Mouse (Mus musculus) v-Abl transformed pro-B cells (cell line): ENCODE results near the gene Oaz2.

Source experiments
- in situ Hi-C, 2 experiments: fragments of 400-800 bp; cut with MboI; formaldehyde crosslinking; loops; one replicate each; pipeline ENCODE4 v1.15.1; 2025; ENCODE audit not compliant: unreplicated experiment in 2 of 2

The Oaz2 gene

DNA sequence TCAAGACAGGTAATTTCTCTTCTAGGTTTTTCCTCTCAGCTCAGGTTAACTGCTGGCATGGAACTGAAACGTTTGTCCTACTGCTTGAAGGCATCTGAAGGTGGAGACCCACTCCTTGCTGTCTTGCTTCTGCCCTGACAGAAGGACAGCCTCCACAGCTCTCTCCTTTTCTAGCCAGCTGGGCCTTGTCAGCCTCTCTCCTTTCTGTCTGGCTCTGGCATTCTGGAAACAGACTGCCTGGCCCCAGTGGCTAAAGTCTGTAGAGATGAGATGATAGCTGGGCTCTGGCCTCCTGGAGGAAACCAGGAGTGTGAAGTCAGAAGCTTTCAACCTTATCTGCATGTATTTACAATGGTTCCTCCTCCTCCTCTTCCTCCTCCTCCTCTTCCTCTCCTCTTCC, 17.8 kb upstream of the Oaz2 start:
- in situ Hi-C loops = loop anchor here in 1 of 2 experiments (25.0 kb wide), 1 partner anchor 138 kb away; the partner anchor contains the start of gene Ankdd1a

- in situ Hi-C loops = loop anchor here in 1 of 2 experiments (25.0 kb wide), 1 partner anchor 140 kb away; the partner anchor contains the start of gene Ankdd1a
Measured at GRCm38 (mm10) chr9:65651957-65652356, 15.8 kb upstream of the Oaz2 start.

DNA sequence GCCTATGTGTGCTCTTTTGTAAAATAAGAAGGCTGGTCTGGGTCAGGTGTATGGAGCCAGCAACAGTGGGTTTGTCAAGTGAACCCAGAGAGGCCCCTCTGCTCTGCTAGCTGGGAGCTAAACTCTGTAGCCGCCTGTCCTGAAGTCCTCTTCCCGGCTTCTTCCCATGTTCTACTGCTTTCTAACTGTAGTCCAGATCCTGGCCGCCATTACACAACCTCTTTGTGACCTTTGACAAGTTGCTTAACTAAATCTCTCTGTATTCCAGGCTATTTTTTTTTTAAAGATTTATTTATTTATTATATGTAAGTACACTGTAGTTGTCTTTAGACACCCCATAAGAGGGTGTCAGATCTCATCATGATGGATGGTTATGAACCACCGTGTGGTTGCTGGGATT, 14.1 kb upstream of the Oaz2 start:
- in situ Hi-C loops = loop anchor here in 1 of 2 experiments (25.0 kb wide), 1 partner anchor 141 kb away; the partner anchor contains the start of gene Ankdd1a

GRCm38 (mm10) chr9:65654700-65655237, 13.0 kb upstream of the Oaz2 start:
- in situ Hi-C loops = loop anchor here in 1 of 2 experiments (25.0 kb wide), 1 partner anchor 142 kb away; the partner anchor contains the start of gene Ankdd1a

DNA sequence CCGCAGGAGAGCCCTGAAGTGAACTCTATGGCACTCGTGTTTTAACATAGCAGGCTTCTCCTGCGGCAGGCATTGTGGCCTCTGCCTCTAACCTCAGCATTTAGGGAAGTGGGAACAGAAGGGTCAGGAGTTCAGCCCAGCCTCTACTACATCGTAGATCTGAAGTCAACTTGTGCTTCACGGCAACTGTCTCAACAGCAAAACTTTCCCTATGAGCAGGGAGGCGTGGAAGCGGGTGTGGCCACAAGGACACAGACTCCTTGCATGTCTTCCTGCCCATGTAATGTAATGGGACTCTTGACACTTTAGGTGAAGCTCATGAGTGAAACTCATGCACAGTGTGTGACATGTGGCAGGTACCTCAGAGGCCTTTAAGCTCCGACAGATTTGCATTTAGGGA, 12.3 kb upstream of the Oaz2 start:
- in situ Hi-C loops = loop anchor here in 1 of 2 experiments (25.0 kb wide), 1 partner anchor 143 kb away; the partner anchor contains the start of gene Ankdd1a

DNA sequence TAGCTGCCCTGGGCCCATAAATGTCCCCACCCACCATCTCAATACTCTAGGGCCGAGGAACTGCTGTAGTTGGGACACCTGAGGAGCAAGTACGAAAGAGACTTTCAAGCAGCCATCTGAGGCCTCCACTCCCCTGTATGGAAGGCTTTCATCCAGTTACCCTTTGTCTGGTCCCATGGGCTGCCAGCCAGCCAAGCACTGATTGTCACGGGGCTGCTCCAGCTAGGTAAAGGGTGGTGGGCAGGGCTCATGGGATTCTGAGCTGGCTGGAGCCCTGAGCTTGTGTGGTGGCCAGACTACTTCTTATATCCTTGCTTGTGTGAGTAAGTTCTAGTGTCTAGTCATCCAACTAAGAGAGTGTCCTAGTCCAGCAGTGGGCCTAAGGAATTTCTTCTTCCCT, 10.6 kb upstream of the Oaz2 start:
- in situ Hi-C loops = loop anchor here in 1 of 2 experiments (25.0 kb wide), 1 partner anchor 145 kb away; the partner anchor contains the start of gene Ankdd1a

DNA sequence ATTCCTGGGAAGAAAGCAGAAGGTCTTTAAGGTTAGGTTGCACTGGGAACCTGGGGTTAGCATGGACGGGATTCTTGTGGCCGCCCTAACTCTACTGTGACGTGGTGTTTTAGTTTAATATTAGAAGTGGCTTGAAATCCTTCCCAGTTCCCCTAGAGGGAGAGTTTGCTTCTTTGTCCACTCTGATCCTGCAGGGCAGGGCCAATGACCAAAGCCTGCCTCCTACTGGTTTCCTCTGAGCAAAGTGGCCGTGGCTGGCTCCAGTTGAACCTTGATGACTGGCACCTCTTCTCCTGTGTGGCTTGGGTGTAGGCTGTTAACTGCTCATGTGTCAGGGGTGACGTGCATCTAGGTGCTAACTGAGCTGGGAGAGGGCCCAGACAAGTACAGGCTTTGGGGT, 6.8 kb upstream of the Oaz2 start:
- in situ Hi-C loops = loop anchor here (5.0 to 25.0 kb wide), 6 partner anchors 54 to 1314 kb away; partner anchors contain the start of genes Ankdd1a (in 2 of the 2) and Lactb (in 1 of the 2)

GRCm38 (mm10) chr9:65661493-65661892, 6.3 kb upstream of the Oaz2 start:
- in situ Hi-C loops = loop anchor here (5.0 to 25.0 kb wide), 6 partner anchors 54 to 1313 kb away; partner anchors contain the start of genes Ankdd1a (in 2 of the 2) and Lactb (in 1 of the 2)

GRCm38 (mm10) chr9:65664163-65664562, 3.6 kb upstream of the Oaz2 start:
- in situ Hi-C loops = loop anchor here (5.0 to 25.0 kb wide), 6 partner anchors 57 to 1311 kb away; partner anchors contain the start of genes Ankdd1a (in 2 of the 2) and Lactb (in 1 of the 2)

- in situ Hi-C loops = loop anchor here (10.0 to 25.0 kb wide), 3 partner anchors 154 to 1309 kb away; partner anchors contain the start of genes Ankdd1a (in 1 of the 2) and Lactb (in 1 of the 2)
Measured at GRCm38 (mm10) chr9:65666042-65666441, 1.8 kb upstream of the Oaz2 start.

DNA sequence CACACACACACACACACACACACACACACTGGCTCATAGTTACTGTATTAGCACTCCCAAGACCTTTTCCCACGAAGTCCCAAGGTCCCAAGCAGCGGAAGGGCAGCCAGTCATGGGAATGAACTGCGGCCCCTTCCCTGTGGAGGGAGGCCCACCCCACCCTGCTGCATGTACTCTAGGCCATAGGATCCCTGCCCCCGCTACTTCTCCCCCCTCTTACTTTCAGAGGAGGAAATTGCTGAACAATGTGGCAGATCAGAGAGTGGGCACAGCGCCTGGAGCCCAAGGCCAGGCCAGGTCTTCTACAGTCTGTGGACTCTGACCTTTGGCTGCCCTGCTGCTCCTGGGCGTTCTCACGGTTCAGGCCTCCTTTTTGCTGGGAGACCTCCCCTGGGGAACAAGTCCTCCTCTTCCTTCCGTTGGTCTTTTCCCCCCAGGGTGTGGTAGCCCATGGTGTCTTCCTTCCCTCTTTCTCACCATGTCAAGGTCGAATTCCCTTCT, 3.7 kb downstream of the Oaz2 start:
- in situ Hi-C loops = loop anchor here in 1 of 2 experiments (25.0 kb wide), 1 partner anchor 159 kb away; the partner anchor contains the start of gene Ankdd1a

DNA sequence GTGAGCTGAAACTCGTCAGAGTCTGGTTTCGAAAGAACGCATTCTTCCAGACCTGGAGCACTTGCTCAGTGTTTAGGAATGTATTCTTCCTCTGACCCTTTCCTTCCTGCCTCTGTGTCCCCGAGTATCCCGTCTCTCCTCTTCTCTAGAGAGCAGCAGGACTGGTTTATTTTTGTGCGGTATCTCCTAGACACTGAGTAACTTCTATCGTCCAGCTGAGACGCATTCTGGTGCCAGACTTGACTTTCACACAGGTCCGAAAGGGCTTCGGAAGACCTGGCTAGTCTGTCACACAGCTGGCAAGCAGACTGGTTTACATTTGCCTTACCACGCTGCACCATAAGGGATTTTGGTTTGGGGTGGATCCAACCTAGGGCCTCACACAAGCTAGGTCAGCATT, 5.2 kb downstream of the Oaz2 start:
- in situ Hi-C loops = loop anchor here in 1 of 2 experiments (25.0 kb wide), 1 partner anchor 161 kb away; the partner anchor contains the start of gene Ankdd1a

- in situ Hi-C loops = no loop called here
Measured at GRCm38 (mm10) chr9:65675461-65676357, 7.9 kb downstream of the Oaz2 start.

GRCm38 (mm10) chr9:65676358-65677118, 8.7 kb downstream of the Oaz2 start:
- in situ Hi-C loops = no loop called here

DNA sequence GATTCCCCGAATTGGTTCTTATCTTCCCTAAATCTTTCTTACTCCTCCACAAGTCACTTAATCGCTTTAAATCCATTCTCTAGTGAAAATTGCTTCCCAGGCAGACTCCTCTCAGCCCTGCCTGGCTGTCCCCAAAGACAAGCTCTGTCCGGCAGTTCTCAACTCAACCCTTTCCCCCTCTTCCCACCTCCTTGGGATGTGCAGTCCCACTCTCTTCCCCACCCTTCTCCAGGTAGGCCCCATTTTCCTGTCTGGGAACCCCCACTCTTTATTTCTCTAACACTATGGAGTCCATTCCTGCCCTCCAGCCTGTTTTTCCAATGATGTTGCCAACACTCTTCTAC, 9.3 kb downstream of the Oaz2 start:
- in situ Hi-C loops = no loop called here

GRCm38 (mm10) chr9:65679181-65679761, 11.5 kb downstream of the Oaz2 start:
- in situ Hi-C loops = no loop called here

GRCm38 (mm10) chr9:65680938-65681633, 13.3 kb downstream of the Oaz2 start:
- in situ Hi-C loops = no loop called here

- in situ Hi-C loops = no loop called here
Measured at GRCm38 (mm10) chr9:65681634-65681940, 13.8 kb downstream of the Oaz2 start.

GRCm38 (mm10) chr9:65682183-65682582, 14.4 kb downstream of the Oaz2 start:
- in situ Hi-C loops = no loop called here
